Mouse (Mus musculus): ENCODE data around the gene Gm49320.

GRCm38 (mm10) chr8:4249213-4249612 lies 10.5 kb downstream of the Gm49320 start:
- TF ChIP-seq CTCF (IDR thresholded peaks at IDR 0.05; ENCODE audit: extremely low read depth, insufficient read depth, insufficient read length, insufficient replicate concordance) (no peak), POLR2A (IDR thresholded peaks at IDR 0.05; ENCODE audit: low read depth, low read length) (no peak)

Measured in spleen, adult 2 months (tissue).